Mouse (Mus musculus) bone marrow, adult 2 months (tissue): ENCODE data around the gene H2-M5.

Experiments
- CTCF ChIP-seq: fragments of 200-500 bp; IDR thresholded peaks from 2 replicates; pipeline ENCODE4 v1.5.1; 2011; ENCODE audit warnings: low read length, control low read depth; ENCODE audit not compliant: control insufficient read depth, insufficient read depth
- POLR2A ChIP-seq: fragments of 200-500 bp; IDR thresholded peaks from 2 replicates; pipeline ENCODE4 v1.6.1; 2011; ENCODE audit warnings: low read depth, mild to moderate bottlenecking, control low read depth, low read length, borderline replicate concordance; ENCODE audit not compliant: control insufficient read depth

DNA sequence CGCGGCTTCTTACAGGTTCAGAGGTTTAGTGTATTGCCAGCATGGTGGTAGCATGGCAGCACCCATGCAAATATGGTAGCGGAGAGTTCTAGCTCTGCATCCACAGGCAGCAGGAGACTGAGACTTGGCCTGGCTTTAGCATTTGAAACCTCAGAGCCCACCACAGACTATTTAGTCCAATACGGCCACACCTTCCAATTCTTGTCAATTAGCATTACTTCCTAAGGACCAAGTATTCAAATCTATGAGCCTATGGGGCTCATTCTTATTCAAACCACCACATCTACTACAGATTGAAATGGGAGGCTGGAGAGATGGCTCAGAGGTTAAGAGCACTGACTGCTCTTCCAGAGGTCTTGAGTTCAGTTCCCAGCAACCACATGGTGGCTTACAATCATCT lies 38.1 kb upstream of the H2-M5 start:
- TF ChIP-seq CTCF: no peak
- TF ChIP-seq POLR2A: no peak
